Mouse (Mus musculus): ENCODE measurements around the gene Aldh3b2. TPM values are rescaled to one million over a fixed set of nuclear protein-coding genes. Genes with fewer than 3 reads are reported as not detected.
"Not testable (repeated sequence)": the region's sequence is repeated elsewhere in the genome, so short reads cannot be mapped to it uniquely, and the experiment has no call there.

The Aldh3b2 gene
- polyA plus RNA-seq, 1 experiment from 2014 or later = 0.20 TPM

DNA sequence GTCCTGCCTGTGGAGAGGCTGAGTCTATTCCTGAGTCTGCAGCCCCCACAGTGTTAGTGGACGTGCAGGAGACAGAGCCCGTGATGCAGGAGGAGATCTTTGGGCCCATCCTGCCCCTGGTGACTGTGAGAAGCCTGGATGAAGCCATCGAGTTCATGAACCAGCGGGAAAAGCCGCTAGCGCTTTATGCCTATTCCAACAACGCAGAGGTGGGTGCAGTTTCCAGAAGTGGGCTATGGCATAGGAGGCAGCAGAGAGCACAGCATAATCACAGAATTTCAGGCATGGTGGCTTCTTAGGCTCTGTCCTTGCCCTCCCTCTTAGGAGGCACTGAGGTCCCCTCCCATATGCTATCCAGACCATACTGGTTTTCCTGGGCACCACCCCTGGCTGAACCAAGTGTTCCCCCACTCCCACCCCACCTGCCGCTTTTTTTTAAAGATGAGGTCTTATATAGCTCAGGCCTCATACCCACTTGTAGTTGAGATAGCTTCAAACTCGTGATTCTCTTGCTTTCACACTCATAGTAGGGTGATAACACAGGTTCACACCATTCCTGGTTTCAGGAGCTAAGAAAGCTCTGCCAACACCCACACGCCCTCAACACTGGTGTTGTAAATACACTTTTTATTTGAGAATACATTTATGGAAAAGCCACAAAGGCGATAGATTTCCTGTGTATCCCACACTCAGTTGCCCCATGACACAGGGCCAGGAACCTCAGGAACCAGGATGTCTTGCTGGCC is 5.6 kb upstream of the Aldh3b2 start:
- no peak overlapping the region for H3K4me2 ChIP-seq
- H3K36me3 ChIP-seq = no peaks in the 10 kb centered on the region
- H3K4me1 ChIP-seq = no peaks in the 10 kb centered on the region
- H3K4me3 ChIP-seq (replicated peaks) = no peak overlapping the region
- H3K27ac ChIP-seq (replicated peaks) = no peak overlapping the region
- WGBS = 75% methylated on average over 11 of the region's 11 CpGs
- H3K9ac ChIP-seq (replicated peaks) = no peak overlapping the region
- H3K9me3 ChIP-seq (replicated peaks) = no peaks in the 10 kb centered on the region
- H3K27me3 ChIP-seq (replicated peaks) = no peaks in the 10 kb centered on the region
- no peak for ATAC-seq (ENCODE audit: low FRiP score)

DNA sequence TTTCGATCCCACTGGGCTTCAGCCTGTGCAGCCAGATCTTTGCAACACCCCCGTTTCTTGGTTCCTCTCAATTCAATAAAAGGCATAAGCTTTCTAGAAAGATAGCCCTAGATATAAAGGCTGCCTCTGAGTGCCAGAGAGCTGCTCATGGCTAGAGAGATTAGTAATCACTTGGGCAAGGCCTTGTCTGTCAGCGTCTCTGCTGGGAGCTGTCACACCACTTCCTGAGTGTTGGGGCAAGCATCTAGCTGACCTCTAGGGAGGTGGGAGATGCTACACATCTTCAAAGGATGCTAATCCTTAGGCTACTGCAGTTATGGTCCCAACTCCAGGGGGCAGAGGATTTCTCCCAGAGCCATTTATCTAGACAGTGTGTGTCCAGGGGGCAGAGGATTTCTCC is 4.9 kb upstream of the Aldh3b2 start:
- Histone ChIP-seq H3K9me3 (replicated peaks) (no peaks in the 10 kb centered on the region), H3K9ac (replicated peaks) (no peak overlapping the region), H3K36me3 (no peaks in the 10 kb centered on the region), H3K4me1 (no peaks in the 10 kb centered on the region), H3K27me3 (replicated peaks) (no peaks in the 10 kb centered on the region), H3K4me3 (replicated peaks) (no peak overlapping the region), H3K27ac (replicated peaks) (no peak overlapping the region), H3K4me2 (no peak overlapping the region)
- WGBS = 87% methylated on average over 3 of the region's 3 CpGs
- ATAC-seq (ENCODE audit: low FRiP score) = no peak

DNA sequence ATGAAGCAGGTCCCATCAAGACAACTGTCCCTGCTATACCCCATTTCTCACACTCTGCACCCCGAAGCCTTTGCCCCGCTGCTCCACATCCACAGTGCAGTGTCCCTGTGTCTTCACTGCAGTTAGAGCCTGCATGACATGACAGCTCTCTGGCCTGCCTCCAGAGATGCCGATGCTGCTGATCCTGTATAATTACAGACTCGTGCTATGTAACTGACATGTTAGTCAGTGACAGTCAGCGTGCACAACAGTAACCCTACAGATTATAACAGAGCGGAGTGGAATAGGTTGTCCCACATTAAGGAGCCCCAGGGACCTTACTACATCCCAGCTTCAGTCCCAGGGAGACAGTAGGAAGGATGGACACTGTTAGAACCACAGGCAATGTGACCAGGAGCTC is 2.5 kb downstream of the Aldh3b2 start:
- ATAC-seq (ENCODE audit: low FRiP score); H3K27ac ChIP-seq (replicated peaks); H3K9me3 ChIP-seq (replicated peaks); H3K9ac ChIP-seq (replicated peaks); H3K36me3 ChIP-seq; H3K4me1 ChIP-seq; H3K4me3 ChIP-seq (replicated peaks); H3K4me2 ChIP-seq; H3K27me3 ChIP-seq (replicated peaks): not testable (repeated sequence)
- 84% methylated on average over 6 of the region's 6 CpGs for WGBS

DNA sequence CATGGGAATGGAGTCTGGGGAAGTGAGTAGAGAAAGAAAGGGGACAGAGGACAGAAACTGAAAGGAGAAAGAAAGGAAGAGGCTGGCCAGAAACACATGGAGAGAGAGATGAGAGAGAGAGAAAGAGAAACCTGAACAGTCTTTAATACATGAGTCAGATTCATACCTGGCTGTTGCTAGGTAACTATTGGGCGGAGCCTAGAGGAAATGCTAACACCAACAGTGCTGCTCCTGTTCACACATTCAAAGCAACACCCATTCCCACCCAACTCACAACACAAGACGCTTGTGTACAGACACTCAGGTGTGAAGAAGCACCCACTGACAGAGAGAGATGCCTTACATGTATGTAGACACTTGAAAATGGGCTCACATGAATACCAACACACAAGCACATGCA is 3.7 kb downstream of the Aldh3b2 start:
- no peak for ATAC-seq (ENCODE audit: low FRiP score)
- 0 out of 2 replicates have a peak, but pooled peaks cover 3% of the 10 kb centered on the region for H3K4me1 ChIP-seq
- H3K27ac ChIP-seq (replicated peaks) = no peak overlapping the region
- WGBS = 79% methylated on average over 2 of the region's 2 CpGs
- no peaks in the 10 kb centered on the region for H3K9me3 ChIP-seq (replicated peaks)
- no peak overlapping the region for H3K4me2 ChIP-seq
- H3K27me3 ChIP-seq (replicated peaks) = no peaks in the 10 kb centered on the region
- no peak overlapping the region for H3K4me3 ChIP-seq (replicated peaks)
- H3K9ac ChIP-seq (replicated peaks) = no peak overlapping the region
- H3K36me3 ChIP-seq = no peaks in the 10 kb centered on the region

DNA sequence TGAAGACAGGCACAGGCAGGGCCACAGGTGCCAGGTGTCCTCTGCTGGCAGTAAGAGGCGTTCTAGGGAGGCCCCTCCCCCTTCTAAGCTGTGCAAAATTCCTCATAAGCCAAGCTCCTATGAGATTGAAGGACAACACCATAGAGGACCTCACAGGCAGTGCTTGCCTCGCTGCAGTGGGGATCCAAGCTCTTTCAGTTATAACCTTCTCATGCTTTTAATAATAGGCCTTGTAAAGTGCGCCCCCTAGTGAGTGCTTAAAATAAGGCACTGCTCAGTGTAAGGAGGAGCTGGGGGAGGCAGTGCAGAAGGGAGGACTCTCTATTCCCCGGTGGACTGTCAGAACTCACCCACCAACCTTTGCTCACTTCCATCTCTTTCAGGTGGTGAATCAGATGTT is 8.2 kb downstream of the Aldh3b2 start:
- no peaks in the 10 kb centered on the region for H3K9me3 ChIP-seq (replicated peaks)

DNA sequence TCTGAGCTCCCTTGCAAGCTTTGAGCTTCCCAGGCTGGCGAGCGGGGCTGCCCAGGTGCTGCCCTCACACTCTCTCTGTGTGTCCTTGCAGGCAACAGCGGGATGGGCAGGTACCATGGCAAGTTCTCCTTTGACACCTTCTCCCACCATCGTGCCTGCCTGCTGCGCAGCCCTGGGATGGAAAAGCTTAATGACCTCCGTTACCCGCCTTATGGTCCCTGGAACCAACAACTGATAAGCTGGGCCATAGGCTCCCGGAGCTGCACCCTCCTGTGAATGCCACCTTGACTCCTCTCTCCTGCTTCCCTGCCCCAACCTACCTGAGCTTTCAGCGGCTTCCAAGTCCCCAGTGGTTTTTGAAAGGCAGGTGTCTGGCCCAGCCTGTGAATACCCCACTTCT is 8.8 kb downstream of the Aldh3b2 start:
- Histone ChIP-seq H3K27ac (replicated peaks) (no peak overlapping the region), H3K4me3 (replicated peaks) (no peak overlapping the region), H3K27me3 (replicated peaks) (no peaks in the 10 kb centered on the region), H3K9me3 (replicated peaks) (no peaks in the 10 kb centered on the region), H3K36me3 (no peaks in the 10 kb centered on the region), H3K9ac (replicated peaks) (no peak overlapping the region), H3K4me1 (0 out of 2 replicates have a peak, but pooled peaks cover 9% of the 10 kb centered on the region), H3K4me2 (no peak overlapping the region)
- 77% methylated on average over 9 of the region's 9 CpGs for WGBS
- ATAC-seq (ENCODE audit: low FRiP score) = no peak

More for the DNA sequence above, 8.2 kb downstream of the Aldh3b2 start:
- Histone ChIP-seq H3K36me3 (no peaks in the 10 kb centered on the region), H3K4me1 (0 out of 2 replicates have a peak, but pooled peaks cover 7% of the 10 kb centered on the region), H3K4me2 (no peak overlapping the region), H3K4me3 (replicated peaks) (no peak overlapping the region), H3K27me3 (replicated peaks) (no peaks in the 10 kb centered on the region), H3K27ac (replicated peaks) (no peak overlapping the region), H3K9ac (replicated peaks) (no peak overlapping the region)
- peak; percentile 69 for ATAC-seq (ENCODE audit: low FRiP score)
- WGBS = 18% methylated on average over 4 of the region's 4 CpGs

DNA sequence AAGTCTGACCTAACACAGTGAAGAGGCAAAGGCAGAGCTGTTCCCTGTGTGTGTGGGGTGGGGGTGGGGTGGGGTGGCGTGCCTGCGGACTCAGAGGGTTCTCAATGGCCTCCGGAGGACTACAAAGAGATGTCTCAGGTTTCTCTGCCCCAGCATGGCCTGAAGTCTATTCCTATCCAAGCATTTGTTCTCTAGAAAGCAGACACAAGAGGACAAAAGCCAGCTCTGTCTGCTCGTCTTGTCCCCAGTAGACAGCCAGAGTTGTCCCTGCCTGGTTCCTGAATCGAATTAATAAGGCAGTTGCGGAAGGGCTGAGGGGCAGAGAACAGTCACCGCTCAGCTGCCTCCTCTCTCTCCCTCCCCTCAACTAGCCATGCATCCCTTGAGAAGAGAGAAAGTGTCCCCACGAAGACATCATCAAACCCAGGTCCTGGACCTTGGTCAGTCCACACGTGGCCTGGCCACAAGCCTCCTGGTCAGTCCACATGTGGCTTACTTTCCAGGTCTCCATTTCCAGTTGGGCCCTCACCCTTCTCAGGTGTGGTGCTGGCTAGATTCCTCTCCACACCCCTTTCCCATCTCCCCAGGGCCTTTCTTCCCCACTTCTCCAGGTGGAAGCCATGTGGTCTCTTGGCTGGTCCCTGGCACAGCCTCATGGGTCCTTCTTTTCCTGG is 11.5 kb downstream of the Aldh3b2 start:
- Histone ChIP-seq H3K9ac (replicated peaks) (no peak overlapping the region), H3K27ac (replicated peaks) (no peak overlapping the region), H3K4me2 (no peak overlapping the region), H3K9me3 (replicated peaks) (no peaks in the 10 kb centered on the region), H3K36me3 (no peaks in the 10 kb centered on the region), H3K4me3 (replicated peaks) (no peak overlapping the region), H3K4me1 (peaks cover 19% of the 10 kb centered on the region), H3K27me3 (replicated peaks) (no peaks in the 10 kb centered on the region)
- WGBS = 32% methylated on average over 9 of the region's 9 CpGs
- ATAC-seq (ENCODE audit: low FRiP score) = no peak

DNA sequence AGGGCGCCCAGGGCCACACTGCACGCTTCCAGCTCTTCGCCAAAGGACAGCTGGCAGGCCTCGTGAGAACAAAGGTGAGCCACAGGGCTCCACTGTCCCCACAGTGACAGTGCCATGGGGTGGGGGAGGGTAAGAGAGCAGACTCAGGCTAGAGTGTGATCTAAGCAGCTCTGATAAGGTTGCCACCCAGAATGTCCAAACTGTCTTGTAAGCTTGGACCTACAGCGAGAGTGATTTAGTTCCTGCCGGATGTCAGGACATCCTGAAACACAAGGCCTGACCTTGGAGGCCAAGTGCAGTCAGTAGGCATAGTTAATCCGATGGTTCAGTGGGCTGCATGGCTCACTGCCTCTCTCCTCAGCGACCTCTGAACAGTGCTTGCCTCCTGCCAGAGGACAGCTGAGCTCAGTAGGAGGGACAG is 13.1 kb downstream of the Aldh3b2 start:
- 19% methylated on average over 8 of the region's 8 CpGs for WGBS
- Histone ChIP-seq H3K4me3 (replicated peaks) (no peak overlapping the region), H3K27me3 (replicated peaks) (no peaks in the 10 kb centered on the region), H3K4me1 (peaks cover 16% of the 10 kb centered on the region), H3K9me3 (replicated peaks) (no peaks in the 10 kb centered on the region), H3K27ac (replicated peaks) (no peak overlapping the region), H3K36me3 (no peaks in the 10 kb centered on the region), H3K4me2 (no peak overlapping the region), H3K9ac (replicated peaks) (no peak overlapping the region)
- ATAC-seq (ENCODE audit: low FRiP score) = no peak

DNA sequence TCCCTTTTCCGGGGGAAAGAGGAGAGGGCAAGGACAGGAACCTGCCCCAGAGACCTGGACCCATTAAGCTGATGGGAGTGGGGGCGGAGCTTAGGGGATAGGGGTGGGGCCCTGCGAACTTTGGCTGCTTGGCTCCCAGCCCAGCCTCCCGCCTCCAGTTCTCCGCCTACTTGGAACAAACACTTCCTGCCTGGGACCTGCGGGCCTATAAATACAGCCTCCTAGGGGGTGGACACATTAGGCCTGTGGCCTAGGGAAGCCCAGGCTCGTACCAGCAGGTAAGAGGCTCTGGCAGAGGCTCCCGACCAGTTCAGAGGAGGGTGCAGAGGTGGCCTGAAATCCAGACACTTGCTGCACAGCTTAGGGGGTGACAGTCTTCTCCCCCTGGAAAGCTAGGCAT is 14.2 kb downstream of the Aldh3b2 start, which contains the start of gene Acy3:
Acy3 (plus strand) TSS at position 237 of the 400 bp plus-strand sequence.
- H3K4me1 ChIP-seq = peaks cover 16% of the 10 kb centered on the region
- no peak for ATAC-seq (ENCODE audit: low FRiP score)

DNA sequence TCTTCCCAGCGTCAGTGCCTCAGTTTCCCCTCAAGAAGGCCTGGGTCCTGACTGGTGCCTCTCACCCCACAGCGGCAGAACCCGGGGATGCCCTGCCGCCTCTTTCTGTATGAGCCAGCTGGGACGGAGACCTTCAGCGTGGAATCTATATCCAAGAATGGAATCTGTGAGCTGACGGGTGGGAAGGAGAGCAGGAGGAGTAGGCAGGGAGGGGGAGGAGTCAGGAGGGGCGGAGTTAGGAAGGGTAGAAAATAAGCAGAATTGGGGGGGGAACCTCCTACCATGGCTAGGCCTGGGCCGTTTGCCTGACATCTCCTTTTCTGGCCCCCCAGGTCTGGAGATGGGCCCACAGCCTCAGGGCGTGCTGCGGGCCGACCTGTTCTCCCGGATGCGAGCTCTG is 15.9 kb downstream of the Aldh3b2 start:
- Histone ChIP-seq H3K9me3 (replicated peaks) (no peaks in the 10 kb centered on the region), H3K4me3 (replicated peaks) (no peak overlapping the region), H3K27ac (replicated peaks) (no peak overlapping the region), H3K36me3 (no peaks in the 10 kb centered on the region), H3K27me3 (replicated peaks) (no peaks in the 10 kb centered on the region), H3K4me2 (no peak overlapping the region), H3K4me1 (peaks cover 16% of the 10 kb centered on the region), H3K9ac (replicated peaks) (no peak overlapping the region)
- no peak for ATAC-seq (ENCODE audit: low FRiP score)
- WGBS = 94% methylated on average over 14 of the region's 14 CpGs

More for the DNA sequence above, 14.2 kb downstream of the Aldh3b2 start, which contains the start of gene Acy3:
- Histone ChIP-seq H3K4me3 (replicated peaks) (no peak within 1 kb of the TSS), H3K9ac (replicated peaks) (no peak within 1 kb of the TSS), H3K27me3 (replicated peaks) (no peaks in the 10 kb centered on the region), H3K9me3 (replicated peaks) (no peaks in the 10 kb centered on the region), H3K4me2 (peak within 1 kb of the TSS; percentile 19; the same call in 1 of the 2 replicates), H3K36me3 (no peaks in the 10 kb centered on the region), H3K27ac (replicated peaks) (no peak within 1 kb of the TSS; the same call in 1 of the 2 replicates)
- WGBS = 11% methylated on average over 8 of the region's 8 CpGs

DNA sequence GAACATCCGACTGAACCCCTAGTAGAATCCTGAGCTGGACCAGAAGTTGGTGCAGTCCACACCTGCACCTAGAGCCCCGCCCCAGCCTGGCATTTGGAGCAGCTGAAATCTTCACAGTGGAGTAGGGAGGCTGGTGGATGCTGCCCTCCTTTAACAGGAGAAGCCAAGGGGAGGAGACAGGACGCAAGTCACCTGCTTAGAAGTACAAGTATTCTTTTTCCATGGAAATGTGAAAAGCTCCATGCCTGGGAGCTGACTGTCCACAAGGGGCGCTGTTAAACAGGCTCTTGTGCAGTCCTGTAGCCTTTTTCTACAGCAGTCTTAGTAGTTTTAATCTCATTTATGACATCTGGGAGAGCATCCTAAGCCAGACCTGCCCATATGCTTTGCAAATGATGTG is 16.6 kb downstream of the Aldh3b2 start:
- no peak overlapping the region for H3K4me2 ChIP-seq
- H3K4me1 ChIP-seq = peaks cover 16% of the 10 kb centered on the region
- no peak overlapping the region for H3K27ac ChIP-seq (replicated peaks)
- WGBS = 89% methylated on average over 4 of the region's 4 CpGs
- no peaks in the 10 kb centered on the region for H3K27me3 ChIP-seq (replicated peaks)
- no peak for ATAC-seq (ENCODE audit: low FRiP score)
- H3K4me3 ChIP-seq (replicated peaks) = no peak overlapping the region
- no peaks in the 10 kb centered on the region for H3K36me3 ChIP-seq
- H3K9ac ChIP-seq (replicated peaks) = no peak overlapping the region
- no peaks in the 10 kb centered on the region for H3K9me3 ChIP-seq (replicated peaks)

DNA sequence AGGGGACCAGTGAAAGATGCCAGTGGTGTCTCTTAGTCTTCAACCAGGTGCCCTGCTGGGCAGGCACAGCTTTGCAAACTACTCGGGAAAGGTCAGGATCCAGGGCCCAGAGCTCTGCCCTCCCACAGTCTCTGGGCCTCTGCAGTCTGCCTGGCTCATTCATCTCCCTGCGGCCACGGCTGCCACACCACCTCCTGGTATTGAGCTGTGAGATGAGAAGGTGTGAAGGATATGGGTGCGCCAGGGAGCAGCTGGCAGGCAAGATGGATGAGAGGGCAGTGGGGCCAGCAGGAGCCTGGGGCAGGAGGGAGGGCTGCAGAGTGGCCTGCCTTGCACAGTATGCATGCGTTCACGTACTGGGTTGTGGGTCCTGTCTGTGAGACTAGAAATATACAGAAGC is 18.7 kb downstream of the Aldh3b2 start:
- no peak overlapping the region for H3K4me3 ChIP-seq (replicated peaks)
- no peaks in the 10 kb centered on the region for H3K9me3 ChIP-seq (replicated peaks)
- H3K9ac ChIP-seq (replicated peaks) = no peak overlapping the region
- H3K27me3 ChIP-seq (replicated peaks) = no peaks in the 10 kb centered on the region
- no peak overlapping the region for H3K27ac ChIP-seq (replicated peaks)
- WGBS = 38% methylated on average over 6 of the region's 6 CpGs
- H3K36me3 ChIP-seq = no peaks in the 10 kb centered on the region
- peaks cover 11% of the 10 kb centered on the region for H3K4me1 ChIP-seq
- ATAC-seq (ENCODE audit: low FRiP score) = no peak
- no peak overlapping the region for H3K4me2 ChIP-seq
